Mouse (Mus musculus): Measurements from ENCODE around the gene Parp2.

DNA sequence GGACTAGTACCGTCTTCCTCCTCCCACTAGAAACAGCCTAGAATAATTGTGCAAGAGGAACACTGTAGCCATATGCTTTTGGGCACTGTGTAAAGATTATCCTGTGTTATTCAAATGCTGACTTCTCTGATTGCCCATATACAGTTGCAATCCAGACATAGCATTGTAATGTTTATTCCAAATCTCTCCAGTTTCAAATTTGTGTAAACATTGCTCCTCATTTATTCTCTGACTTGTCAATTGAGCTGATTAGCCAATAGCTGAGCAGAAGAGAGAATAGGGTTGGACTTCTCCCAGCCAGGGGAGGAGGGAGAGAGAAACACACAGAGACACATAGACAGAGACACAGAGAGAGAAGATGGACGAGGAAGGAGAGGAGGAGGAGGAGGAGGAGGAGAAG is 26.8 kb downstream of the Parp2 start:
- TF ChIP-seq GATA1 (IDR thresholded peaks at IDR 0.05; ENCODE audit: borderline replicate concordance, low read length) (no peak), FLI1 (IDR thresholded peaks at IDR 0.05; ENCODE audit: low read length) (no peak)

Measured in megakaryocyte, embryonic 14.5 days (primary cell).